Mouse (Mus musculus) heart, postnatal 25 days (tissue): ENCODE results near the gene Slc22a18. TPM values are rescaled to one million over a fixed set of nuclear protein-coding genes. Genes with fewer than 3 reads are reported as not detected.

Experiments
- DNase-seq: peaks from one replicate; pipeline ENCODE4 v3.0.0; 2022; ENCODE audit warnings: low spot score
- intact Hi-C: fragments of 180-260 bp; cut with DNase I; formaldehyde crosslinking; loops from one replicate; pipeline ENCODE4 v1.15.1; 2025
- total RNA-seq, 2 experiments: library from RNA; stranded (reverse); gene quantifications; 2 replicates each; pipeline ENCODE4 v1.2.3; 2021

Gene Slc22a18
- total RNA-seq, 2 experiments from 2014 or later = 0.17 to 0.49 TPM

DNA sequence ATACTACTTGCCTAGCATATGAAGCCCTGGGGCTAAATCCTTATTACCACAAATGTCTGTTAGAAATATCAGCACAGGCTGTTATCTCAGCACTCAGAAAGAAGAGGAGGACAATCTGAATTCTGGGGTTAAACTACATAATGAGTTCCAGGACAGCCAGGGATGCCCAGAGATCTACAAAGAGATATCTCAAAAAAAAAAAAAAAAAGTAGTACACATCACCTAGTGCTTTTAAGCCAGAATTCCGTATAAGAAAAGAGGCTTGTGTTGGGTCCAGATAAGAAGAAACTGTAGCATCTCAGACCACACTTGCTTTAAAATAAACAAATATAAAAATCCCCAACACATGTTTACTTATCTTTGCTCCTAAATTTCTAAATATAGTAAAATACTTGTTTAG lies 65.1 kb downstream of the Slc22a18 start:
- intact Hi-C loops = no loop called here
- DNase-seq = no peak

DNA sequence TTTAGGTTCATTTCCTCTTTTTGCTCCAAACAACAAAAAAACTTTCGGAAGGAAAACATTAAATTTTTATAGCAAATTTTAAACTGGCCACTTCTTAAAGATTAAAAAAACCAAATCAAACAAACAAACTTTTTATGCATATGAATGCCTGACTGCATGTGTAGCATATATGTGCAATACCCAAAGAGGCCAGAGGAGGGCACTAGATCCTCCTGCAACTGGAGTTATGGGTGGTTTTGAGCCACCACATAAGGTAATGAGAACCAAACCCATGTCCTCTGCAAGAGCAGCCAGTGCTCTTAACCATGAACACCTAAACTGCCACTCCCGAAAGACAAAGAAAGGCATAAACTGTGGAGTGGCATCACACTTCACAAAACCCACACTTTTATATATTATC lies 70.8 kb downstream of the Slc22a18 start:
- intact Hi-C loops = no loop called here
- DNase-seq = no peak

GRCm38 (mm10) chr7:143546554-143546953 lies 73.0 kb downstream of the Slc22a18 start:
- intact Hi-C loops = loop anchor here (5.0 kb wide), 1 partner anchor 276 kb away; the partner anchor contains the start of genes Dhcr7 and Nadsyn1
- no peak for DNase-seq

DNA sequence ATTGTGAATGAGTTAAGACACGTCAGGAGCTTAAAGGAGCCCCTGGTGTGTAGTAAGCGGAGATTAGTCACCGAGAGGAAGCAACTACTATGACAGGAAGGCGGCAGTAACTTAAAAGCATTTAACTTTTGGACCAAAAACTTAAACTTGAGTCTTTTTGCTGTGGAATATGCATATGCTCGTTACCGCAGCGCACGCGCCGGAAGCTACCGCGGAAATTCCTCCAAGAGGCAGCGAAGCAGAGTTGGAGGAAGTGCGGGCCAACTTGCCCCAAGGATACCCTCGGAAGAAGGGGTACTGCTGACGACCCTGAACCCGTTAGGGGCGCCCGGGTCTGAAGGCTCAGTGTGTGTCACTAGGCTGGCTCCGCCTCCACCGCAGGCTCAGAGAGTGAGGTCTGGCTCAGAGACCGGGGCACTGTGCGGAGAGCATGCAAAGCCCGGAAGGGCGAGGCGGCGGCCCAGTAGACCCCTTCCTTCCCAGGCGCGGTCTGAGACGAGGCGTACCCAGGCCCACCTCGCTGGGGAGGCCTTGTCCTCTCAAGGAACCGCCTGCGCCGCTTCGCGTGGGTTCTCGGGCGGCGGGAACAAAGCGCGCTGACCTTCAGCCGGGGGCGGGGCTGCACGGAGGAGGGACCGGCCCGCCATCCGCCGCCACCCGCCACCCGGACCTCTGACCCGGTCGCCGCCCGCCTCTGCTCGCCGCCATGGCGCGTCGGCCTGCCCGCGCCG lies 74.9 kb downstream of the Slc22a18 start:
- intact Hi-C loops = loop anchor here (5.0 kb wide), 1 partner anchor 274 kb away; the partner anchor contains the start of genes Dhcr7 and Nadsyn1
- no peak for DNase-seq

Other genes starting within 250 kb of the Slc22a18 start
- gene Cdkn1c, start 12.7 kb upstream of the Slc22a18 start, total RNA-seq = 10 to 100 TPM; 35.8 to 44.2 TPM
- not detected for gene Phlda2, start 29.4 kb downstream of the Slc22a18 start, total RNA-seq
- gene Nap1l4, start 75.4 kb downstream of the Slc22a18 start, total RNA-seq = 100 to 1,000 TPM; 171 to 178 TPM
- 10 to 100 TPM; 18.3 to 18.4 TPM for gene Cars, start 126.4 kb downstream of the Slc22a18 start, total RNA-seq
- gene Tnfrsf26, start 155.0 kb downstream of the Slc22a18 start, total RNA-seq = under 1 TPM; 0.48 to 0.70 TPM
- gene Tnfrsf22, start 175.9 kb downstream of the Slc22a18 start, total RNA-seq = 1 to 10 TPM; 1.6 to 2.3 TPM
- gene Tnfrsf23, start 212.1 kb downstream of the Slc22a18 start, total RNA-seq = 1 to 10 TPM; 1.7 to 2.1 TPM